Mouse (Mus musculus): ENCODE data around the gene F10.
"Not testable (repeated sequence)": the region's sequence is repeated elsewhere in the genome, so short reads cannot be mapped to it uniquely, and the experiment has no call there.

F10 gene

GRCm38 (mm10) chr8:13060441-13061150 is 23.5 kb downstream of the F10 start, which contains the start of gene Proz:
TSS of gene Proz (plus strand) at chr8:13060914.
- no peak for DNase-seq

GRCm38 (mm10) chr8:13063112-13063511 is 26.0 kb downstream of the F10 start:
- DNase-seq = no peak

GRCm38 (mm10) chr8:13073255-13073654 is 36.1 kb downstream of the F10 start:
- no peak for DNase-seq

- no peak for DNase-seq
Observed at GRCm38 (mm10) chr8:13075044-13075443, 37.9 kb downstream of the F10 start.

- DNase-seq = not testable (repeated sequence)
Observed at GRCm38 (mm10) chr8:13075579-13075978, 38.5 kb downstream of the F10 start.

GRCm38 (mm10) chr8:13077542-13077941 is 40.4 kb downstream of the F10 start:
- DNase-seq = no peak

GRCm38 (mm10) chr8:13104691-13105086 is 67.6 kb downstream of the F10 start:
- DNase-seq = peak; percentile 87 to 90

GRCm38 (mm10) chr8:13105087-13105881 is 68.2 kb downstream of the F10 start, which contains the start of the genes Pcid2 and Cul4a:
TSS of gene Pcid2 (minus strand) at chr8:13105459.
TSS of gene Cul4a (plus strand) at chr8:13105621.
- DNase-seq = peak; percentile 97 to 98

GRCm38 (mm10) chr8:13105908-13106551 is 68.9 kb downstream of the F10 start:
- peak; percentile 44 to 63 for DNase-seq

Measured in thymus, postnatal 36 days (tissue).